Mouse (Mus musculus): ENCODE measurements around the gene Myod1.

Myod1 gene

DNA sequence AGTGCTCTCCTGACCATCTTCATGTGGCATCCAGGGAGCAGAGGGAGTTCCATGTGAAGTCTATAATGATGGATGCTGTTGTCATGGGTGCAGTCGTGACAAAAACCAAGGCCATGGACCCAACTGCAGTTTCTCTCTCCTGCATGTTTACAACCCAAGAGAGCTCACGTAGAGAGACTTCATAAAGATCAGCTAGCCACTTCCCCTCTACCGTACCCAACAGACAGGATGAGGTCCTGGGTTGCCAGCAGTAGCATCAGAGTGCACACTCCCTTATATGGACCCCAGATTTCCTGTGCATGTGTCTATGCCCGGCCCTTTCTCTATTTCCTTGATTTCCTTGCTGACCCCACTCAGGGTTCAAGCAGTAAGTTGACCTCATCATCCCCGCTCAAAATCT is 15.4 kb downstream of the Myod1 start:
- no peak for DNase-seq (ENCODE audit: inconsistent ontology term)

DNA sequence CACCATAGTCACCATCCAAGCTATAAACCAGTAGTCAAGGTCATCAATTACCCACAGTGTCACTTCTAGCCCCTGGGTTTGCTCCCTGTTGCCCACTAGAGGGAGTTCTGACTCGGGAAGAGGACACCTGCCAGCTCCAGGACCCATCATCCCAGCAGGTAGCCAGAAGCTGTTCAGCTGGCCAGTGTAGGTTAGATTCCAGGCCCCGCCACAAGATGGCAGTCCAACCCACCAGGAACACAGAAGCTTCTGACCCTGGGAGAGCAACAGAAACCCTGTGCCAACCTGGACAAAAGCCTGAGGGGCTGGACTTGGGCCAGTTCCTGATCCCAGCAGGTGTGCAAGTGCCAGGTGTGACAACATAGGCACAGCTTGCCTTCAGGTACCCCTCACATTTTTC is 16.8 kb downstream of the Myod1 start:
- DNase-seq (ENCODE audit: inconsistent ontology term) = peak; percentile 79

DNA sequence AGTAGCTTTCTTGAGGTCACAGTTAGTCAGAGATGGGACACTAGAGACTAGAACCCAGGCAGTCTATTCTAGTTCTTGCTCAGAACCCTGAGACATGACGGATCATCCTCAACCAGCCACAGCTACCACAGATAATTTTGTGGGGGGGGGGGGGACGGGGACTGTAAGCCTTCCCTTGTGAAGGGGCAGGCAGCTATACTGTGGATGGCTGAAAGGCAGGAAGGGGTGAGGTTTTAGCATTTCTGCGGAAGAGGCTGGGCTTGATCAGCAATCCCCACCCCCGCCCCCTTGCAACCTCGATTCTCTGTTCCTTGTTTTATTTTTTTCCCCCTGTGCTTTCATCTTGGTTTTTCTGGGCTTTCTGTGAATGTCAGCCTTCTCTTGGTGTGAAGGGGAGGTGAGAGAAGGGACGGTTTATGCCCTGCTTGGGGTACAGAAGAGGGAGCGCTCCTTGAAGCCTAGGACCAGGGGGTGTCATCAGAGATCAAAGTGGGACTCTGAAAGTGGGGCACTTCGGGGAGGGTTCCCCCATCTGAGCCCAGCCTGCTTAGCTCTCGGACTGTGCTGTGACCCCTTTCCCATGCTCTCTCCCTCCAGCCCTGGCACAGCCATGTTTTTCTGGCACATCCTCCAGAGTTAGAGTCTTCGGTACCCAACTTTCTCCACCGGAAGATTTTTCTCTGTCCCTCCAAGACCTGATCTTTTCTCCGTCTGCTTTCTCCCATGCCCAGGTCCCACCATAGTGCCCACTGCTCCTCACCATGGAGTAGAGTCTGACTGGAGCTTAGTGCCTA is 17.6 kb downstream of the Myod1 start:
- DNase-seq (ENCODE audit: inconsistent ontology term) = no peak

DNA sequence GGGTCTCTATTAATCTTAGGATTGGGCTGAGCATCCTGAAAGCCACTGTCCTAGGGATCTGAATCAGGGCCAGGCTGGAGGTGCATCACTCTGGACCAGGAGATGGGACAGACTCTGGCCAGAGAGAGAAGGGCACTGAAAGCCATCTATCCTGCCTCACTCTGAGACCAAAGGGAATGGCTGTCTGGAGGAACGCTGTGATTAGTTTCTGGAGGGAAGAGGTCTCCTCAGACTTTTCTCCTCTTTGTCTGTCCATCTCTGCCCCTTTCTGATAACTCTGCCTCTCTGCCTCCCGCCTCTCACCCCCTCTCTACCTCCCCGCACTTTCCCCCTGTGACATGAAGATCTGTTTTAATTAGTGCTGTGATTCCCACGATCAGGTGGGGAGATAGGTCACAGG is 18.7 kb downstream of the Myod1 start:
- no peak for DNase-seq (ENCODE audit: inconsistent ontology term)

DNA sequence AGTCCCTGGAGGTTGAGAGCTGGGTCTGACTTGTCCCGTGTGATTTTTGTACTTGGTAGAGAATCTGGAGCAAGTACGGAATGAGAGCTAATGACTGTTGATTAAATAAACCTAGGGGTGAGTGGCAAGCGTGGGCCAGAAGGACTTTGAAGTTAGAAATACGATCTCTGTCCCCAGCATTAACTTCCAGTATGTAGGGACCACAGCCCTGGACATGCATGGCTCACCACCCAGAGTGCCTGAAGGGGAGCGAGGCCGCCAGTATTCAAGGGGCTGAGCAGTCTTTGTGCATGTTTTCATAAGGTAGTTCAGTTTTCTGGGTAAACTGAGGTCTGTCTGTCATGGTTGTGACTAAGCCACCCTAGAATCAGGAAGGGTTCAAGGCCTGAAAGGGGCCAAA is 19.3 kb downstream of the Myod1 start:
- no peak for DNase-seq (ENCODE audit: inconsistent ontology term)

DNA sequence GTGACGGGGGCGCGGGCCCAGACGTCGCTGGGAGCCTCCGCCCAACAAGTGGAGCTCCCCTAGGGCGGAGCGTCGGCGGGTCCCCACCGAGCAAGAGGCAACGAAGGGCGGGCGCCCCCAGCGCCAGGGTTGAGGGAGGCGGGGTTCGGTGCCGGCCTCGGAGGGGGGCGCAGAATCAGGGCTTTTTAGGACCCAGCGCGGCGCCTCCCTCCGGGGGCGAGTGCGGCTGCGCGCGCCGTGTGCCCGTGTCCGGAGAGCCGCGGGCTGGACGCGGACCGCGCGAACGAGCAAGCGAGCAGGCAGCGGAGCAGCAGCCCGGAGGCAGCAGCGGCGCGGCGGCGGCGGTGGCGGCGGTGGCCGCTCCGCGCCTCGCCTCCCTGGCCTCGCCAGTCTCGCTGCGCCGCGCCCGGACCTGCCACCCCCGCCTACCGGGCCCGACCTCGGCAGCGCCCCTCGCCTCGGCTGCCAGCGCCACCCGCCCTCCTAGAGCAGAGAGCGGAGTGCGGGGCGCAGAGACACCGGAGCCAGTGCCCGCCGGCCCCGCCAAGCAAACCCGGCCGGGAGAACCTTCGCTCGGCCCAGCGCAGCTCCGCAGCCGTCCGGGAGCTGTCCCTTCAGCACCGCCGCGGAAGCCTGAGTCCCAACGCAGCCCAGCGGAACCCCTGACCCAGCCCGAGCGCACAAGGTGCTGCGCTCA is 20.1 kb downstream of the Myod1 start, which contains the start of gene Kcnc1:
Gene Kcnc1 (plus strand): TSS at position 267 of the 697 bp plus-strand sequence.
- DNase-seq (ENCODE audit: inconsistent ontology term) = peak; percentile 91

DNA sequence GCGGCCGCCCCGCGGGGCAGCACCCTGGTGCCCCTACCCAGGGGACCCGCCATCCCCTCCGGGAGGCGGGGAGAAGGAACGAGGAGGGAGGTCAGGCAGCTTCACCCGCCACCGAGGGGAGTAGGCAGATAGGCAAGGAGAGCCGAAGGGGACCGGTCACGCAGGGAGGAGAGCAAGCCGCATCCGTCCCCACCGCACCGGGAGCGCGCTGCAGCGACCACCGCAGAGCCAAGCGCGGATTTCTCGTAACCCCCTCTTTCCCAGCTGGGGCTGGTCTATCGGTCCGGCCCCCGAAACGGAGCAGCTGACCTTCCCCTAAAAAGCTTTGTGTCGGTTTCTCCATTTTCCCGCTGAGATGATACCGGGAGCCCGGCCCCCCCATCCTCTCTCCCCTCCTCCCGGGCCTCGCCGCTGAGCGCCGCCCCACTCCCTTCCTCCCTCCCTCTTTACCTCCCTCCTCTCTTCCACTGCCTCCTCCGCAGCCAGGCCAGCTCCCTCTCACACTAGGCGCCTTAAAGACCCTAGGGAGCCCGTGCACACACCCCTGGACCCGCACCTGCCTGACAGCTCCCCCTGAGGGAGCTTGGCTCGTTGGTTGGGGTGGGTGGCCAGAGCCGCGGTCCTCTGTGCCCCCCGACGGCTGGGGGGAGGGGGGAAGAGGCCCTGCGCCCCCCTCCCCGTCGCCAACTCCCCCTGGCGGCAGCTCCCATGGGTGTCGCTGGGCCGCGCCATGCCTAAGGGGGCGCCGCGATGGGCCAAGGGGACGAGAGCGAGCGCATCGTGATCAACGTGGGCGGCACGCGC is 20.9 kb downstream of the Myod1 start:
- DNase-seq (ENCODE audit: inconsistent ontology term) = no peak

DNA sequence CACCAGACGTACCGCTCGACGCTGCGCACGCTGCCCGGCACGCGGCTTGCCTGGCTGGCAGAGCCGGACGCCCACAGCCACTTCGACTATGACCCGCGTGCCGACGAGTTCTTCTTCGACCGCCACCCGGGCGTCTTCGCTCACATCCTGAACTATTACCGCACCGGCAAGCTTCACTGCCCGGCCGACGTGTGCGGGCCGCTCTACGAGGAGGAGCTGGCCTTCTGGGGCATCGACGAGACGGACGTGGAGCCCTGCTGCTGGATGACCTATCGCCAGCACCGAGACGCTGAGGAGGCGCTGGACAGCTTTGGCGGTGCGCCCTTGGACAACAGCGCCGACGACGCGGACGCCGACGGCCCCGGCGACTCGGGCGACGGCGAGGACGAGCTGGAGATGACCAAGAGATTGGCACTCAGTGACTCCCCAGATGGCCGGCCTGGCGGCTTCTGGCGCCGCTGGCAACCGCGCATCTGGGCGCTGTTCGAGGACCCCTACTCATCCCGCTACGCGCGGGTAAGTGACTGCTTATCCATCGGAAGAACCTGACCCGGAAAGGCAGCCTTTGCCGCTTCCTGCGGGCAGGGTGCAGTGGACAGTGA is 21.6 kb downstream of the Myod1 start:
- DNase-seq (ENCODE audit: inconsistent ontology term) = no peak

DNA sequence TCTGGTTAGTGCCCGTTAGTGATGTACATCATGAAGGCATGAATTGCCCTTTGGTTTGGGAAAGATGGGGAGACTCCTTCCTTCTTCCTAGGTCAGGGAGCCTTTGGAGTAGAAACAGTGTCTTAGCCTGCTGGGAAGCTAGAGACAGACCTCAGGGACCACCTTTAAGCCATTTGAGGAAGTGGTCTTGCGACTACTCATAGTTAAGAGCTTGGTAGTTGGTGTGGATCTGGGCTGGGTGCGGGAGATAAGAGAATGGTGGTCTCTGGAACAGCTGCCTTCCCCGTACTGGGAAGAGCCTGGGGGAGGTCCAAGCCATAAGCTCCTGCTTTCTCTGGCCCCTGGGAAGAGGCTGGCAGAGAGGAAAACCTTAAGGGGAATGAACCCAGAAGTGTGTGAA is 22.3 kb downstream of the Myod1 start:
- DNase-seq (ENCODE audit: inconsistent ontology term) = no peak

DNA sequence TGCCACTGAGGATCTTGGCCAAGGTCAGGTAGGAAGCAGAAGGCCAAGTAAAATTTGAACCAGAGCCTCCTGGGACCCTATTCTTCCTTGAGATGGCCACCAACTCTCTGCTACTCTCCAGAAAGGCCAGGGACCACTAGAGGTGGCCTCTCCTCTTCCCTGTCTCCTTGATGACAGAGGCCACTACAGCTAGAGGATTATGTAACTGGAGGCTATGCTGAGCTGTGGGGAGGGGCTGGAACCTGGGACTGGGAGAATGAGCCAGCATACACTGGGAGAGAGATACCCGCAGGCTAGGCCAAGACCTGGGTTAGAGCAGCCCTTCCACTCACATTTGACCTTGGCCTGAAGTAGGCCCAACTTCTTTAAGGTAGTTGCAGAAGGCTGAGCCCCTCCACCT is 23.4 kb downstream of the Myod1 start:
- DNase-seq (ENCODE audit: inconsistent ontology term) = no peak

DNA sequence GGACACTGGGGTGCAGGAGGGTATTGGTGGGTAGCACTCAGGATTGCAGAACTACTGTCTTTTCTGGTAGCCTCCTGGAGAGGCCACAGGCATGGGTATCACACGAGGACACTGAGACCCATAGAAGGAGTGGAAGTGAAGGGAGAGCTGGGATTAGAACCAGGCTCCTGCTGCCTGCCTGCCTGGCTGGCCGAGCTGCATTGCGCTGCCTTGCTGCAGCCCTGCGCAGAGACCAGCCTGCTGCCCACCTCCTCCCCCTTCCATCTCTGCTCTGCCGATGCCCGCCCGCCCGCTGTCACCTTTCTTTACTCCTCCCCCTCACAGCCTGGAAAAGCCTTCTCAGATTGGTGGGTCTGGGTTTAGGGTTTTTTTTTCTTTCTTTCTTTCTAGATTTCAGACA is 24.1 kb downstream of the Myod1 start:
- no peak for DNase-seq (ENCODE audit: inconsistent ontology term)

DNA sequence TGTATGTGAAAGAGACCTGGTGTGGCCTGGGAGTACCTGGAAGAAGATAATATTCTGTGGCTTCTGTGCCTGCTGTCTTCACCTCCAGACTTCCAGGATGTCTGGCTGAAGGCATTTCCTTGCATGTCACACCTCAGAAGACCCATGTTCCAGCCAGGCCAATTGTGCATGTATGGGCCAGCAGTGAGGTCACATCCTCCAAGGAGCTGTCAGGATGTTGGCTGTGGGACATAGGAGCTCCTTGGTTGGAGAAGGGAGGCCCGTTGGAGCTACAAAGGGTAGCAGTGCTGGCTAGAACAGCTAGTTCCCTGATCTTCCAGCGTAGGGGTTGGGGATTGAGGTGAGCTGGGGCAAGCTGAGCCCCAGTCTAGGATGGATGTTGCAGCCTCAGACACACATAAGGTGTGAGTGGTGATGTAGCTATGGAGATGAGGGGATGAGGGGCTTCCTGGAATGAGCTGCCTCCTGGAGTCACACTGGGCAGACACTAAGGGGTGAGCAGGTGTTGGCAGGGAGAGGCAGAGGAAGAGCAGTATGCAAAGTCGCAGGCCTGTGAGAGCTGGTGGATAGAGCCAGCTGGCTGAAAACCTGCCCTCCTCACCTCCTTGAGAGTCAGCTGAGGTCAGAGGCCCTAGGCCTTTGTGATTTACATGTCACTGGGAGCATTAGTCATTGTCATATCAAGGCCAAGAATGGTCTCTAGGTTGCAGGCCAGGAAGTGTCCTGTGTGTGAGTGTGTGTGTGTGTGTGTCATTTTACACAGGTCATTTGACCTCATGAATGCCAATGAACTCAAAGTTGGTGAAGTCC is 25.3 kb downstream of the Myod1 start:
- DNase-seq (ENCODE audit: inconsistent ontology term) = no peak

DNA sequence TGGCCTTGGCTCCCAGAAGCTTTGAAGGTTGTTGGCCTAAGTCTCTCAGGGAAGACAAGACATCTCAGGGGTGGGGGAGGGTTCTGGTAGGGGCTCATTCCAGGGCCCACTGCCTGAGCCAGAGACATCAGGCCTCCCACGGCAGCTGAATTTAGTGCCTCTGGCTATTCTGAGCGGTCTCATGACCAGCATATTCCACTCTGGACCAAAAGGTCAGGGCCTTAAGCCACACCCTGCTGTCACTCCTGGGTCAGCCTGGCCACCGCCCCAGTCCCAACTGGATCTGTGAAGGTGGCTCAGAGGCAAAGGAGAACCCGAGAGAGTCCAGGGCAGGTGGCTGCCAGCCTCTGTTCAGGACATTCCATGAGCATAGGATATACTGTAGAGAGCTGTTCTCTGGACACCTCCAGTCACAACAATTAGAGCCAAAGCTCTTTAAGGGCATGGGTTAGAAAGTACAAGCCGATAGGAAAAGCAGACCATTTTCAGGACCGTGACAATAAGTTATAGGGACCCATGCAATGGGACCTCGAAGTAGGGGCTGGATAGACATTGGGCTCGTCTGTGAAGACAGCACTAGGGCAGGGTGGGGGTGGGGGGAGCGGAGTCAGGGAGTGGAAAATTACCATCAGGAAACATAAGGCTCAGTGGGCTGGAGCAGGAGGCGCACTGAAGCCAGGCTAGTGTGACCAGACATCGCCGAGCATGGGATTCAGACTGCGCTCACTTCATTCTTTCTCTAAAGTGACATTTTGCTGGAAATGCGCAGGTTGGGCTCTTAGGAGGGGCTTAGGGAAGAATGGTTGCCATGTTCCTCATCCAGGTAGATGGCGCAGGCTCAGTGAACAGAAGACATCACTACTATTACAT is 27.6 kb downstream of the Myod1 start:
- DNase-seq (ENCODE audit: inconsistent ontology term) = no peak

DNA sequence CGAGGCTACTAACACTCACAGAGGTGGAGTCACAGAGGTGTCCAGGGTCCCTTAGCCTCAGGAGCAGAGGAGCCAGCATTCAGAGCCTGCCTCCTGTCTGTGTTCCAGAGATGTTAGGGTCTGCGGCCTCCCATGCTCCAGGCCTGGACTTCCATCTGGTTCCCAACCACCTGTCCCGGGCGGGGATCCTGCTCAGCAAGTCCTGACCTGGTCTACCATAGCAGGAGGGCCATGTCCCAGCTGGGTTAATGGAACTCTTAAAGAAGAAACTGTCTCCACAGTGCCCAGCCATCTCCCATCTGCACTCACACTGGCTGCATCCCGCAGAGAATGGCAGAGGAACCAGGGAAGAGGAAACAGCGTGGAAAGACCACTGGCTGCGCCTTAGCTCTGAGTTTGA is 28.5 kb downstream of the Myod1 start:
- DNase-seq (ENCODE audit: inconsistent ontology term) = no peak

DNA sequence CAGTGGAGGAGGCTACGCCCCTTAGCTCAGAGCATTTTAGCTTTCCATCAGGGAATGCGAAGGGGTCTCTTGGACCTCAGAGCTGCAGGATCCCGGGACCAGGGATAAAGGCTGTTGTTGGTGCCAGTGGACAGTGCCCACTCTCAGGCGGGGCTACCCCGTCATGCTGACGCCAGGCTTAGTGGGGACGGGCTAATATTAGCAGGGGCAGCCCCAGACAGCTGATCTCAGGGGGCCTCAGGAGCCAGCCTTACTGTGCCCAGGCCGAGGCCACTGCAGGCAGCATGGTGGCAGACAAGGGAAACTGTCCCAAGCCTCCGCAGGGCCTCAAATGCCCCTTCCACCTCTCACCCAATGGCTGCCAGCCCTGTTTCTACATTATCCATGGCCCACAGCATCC is 32.3 kb downstream of the Myod1 start:
- no peak for DNase-seq (ENCODE audit: inconsistent ontology term)

DNA sequence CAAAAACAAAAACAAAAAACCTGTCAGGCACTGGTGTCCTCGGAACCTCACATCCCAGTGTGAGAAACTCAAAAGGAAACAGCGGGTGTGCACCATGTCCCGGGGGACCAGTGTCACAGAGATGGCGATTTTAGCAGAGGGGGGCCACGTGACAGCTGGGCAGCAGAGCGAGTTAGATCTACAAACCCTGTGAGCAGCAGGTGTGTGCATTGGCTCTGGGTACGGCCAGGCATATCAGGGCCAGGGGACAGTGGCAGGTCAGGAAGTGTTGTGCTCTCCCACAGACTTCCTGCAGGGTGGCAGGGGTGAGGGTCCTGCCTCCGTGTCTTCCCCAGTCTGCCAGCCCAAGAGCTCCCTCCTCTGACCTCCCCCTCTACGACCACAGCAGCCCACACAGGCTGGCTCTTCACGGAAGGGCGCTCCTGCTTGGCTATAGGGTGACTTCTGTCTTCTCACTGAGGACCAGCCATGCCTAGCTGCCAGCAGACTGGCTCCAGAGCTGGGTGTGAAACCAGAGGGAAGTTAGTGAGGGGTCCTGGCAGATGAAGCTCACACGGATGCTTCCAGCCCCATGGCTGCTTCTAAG is 33.0 kb downstream of the Myod1 start:
- DNase-seq (ENCODE audit: inconsistent ontology term) = no peak

DNA sequence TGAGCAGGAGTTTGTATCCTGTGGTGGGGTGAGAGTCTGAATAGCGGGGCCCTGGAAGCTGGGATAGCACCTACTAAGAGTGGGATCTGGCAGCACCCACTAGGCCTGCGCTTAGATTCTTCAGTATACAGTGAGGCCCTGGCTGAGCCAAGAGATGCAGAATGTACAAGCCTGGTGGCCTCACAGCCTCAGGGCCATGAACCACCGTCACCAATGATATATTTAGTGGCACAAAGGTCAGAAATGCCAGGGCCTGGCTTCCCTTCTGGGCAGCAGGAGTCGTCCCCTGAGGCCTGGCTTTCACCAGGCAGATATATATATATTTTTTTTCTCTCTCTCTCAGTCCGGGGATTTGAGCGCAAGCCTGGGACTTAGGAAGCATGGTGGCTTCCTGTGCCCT is 34.5 kb downstream of the Myod1 start:
- no peak for DNase-seq (ENCODE audit: inconsistent ontology term)

DNA sequence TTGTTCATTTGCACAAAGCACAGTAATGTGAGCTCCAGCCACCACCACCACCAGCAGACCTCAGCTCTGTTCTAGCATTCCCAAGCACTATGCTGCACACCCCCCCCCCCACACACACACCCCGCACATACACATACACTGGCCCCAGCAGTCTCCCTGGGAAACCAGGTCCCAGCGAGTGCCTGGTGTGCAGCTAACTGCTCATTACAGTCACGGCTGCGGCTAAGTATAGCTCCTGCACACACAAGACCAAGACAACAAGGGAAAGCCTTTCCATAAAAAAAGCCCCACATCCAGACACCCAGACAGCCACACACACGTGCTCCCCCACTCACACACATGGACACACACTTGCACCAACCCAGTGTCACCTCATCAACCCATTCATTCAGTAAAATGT is 36.5 kb downstream of the Myod1 start:
- no peak for DNase-seq (ENCODE audit: inconsistent ontology term)

DNA sequence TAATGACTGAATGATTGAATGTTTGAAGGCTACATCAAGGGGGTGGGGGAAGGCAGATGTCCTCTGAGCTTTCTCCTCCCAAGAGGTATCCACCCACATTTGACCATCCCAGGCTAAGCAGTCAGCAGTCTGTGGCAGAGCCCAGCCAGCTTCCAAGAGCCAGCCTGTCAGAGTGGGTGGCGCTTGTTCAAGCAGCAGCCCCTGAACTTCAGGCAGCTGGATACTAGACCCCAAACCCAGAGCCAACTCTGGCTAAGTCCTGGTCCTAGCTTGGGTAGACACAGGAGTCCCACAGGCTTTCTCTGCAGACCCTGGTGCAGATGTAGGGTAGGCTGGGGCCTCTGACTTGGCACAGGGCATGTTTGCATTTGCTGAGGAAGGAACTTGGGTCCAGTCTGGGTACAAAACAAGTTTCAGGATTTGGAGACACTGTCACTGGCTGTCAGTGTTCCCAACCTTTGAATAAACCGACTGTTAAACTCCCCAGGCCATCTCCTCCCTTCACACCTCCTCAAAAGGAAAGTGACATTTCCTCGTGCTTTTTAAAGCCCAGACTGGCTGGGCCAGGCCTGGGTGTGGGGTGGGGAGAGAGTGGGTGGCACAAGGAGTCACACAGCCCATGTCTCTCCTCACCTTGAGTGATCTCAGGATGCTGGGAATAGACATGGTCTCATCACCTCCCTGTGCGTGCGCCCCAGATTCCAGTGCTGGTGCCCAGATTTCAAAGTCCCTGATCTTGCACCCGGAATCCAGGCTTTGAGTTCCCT is 37.9 kb downstream of the Myod1 start:
- DNase-seq (ENCODE audit: inconsistent ontology term) = no peak
